Mouse (Mus musculus): ENCODE data around the gene Lamc2.

Lamc2 gene

GRCm38 (mm10) chr1:153180160-153180559 lies 6.1 kb downstream of the Lamc2 start:
- DNase-seq (ENCODE audit: low read depth): no peak

- no peak for DNase-seq (ENCODE audit: low read depth)
Observed at GRCm38 (mm10) chr1:153174801-153175200, 11.4 kb downstream of the Lamc2 start.

GRCm38 (mm10) chr1:153173276-153173675 lies 13.0 kb downstream of the Lamc2 start:
- no peak for DNase-seq (ENCODE audit: low read depth)

- DNase-seq (ENCODE audit: low read depth): no peak
Observed at GRCm38 (mm10) chr1:153172291-153172731, 13.9 kb downstream of the Lamc2 start.

GRCm38 (mm10) chr1:153171011-153171410 lies 15.2 kb downstream of the Lamc2 start:
- DNase-seq (ENCODE audit: low read depth): no peak

GRCm38 (mm10) chr1:153168293-153168692 lies 18.0 kb downstream of the Lamc2 start:
- DNase-seq (ENCODE audit: low read depth): no peak

GRCm38 (mm10) chr1:153163831-153164230 lies 22.4 kb downstream of the Lamc2 start:
- DNase-seq (ENCODE audit: low read depth): no peak

GRCm38 (mm10) chr1:153159137-153159536 lies 27.1 kb downstream of the Lamc2 start:
- DNase-seq (ENCODE audit: low read depth): no peak

- no peak for DNase-seq (ENCODE audit: low read depth)
Observed at GRCm38 (mm10) chr1:153157021-153157623, 29.1 kb downstream of the Lamc2 start.

GRCm38 (mm10) chr1:153155364-153155763 lies 30.9 kb downstream of the Lamc2 start:
- no peak for DNase-seq (ENCODE audit: low read depth)

- no peak for DNase-seq (ENCODE audit: low read depth)
Observed at GRCm38 (mm10) chr1:153153619-153154137, 32.6 kb downstream of the Lamc2 start.

GRCm38 (mm10) chr1:153152594-153152993 lies 33.7 kb downstream of the Lamc2 start:
- DNase-seq (ENCODE audit: low read depth): no peak

GRCm38 (mm10) chr1:153145791-153146190 lies 40.5 kb downstream of the Lamc2 start:
- no peak for DNase-seq (ENCODE audit: low read depth)

GRCm38 (mm10) chr1:153144021-153144420 lies 42.2 kb downstream of the Lamc2 start:
- no peak for DNase-seq (ENCODE audit: low read depth)

- DNase-seq (ENCODE audit: low read depth): no peak
Observed at GRCm38 (mm10) chr1:153140747-153141228, 45.5 kb downstream of the Lamc2 start.

GRCm38 (mm10) chr1:153140265-153140664 lies 46.0 kb downstream of the Lamc2 start:
- no peak for DNase-seq (ENCODE audit: low read depth)

- no peak for DNase-seq (ENCODE audit: low read depth)
Observed at GRCm38 (mm10) chr1:153139635-153140034, 46.6 kb downstream of the Lamc2 start.

GRCm38 (mm10) chr1:153138486-153138885 lies 47.8 kb downstream of the Lamc2 start:
- DNase-seq (ENCODE audit: low read depth): no peak

- DNase-seq (ENCODE audit: low read depth): no peak
Observed at GRCm38 (mm10) chr1:153136647-153137046, 49.6 kb downstream of the Lamc2 start.

- no peak for DNase-seq (ENCODE audit: low read depth)
Observed at GRCm38 (mm10) chr1:153133865-153134781, 52.1 kb downstream of the Lamc2 start.

- DNase-seq (ENCODE audit: low read depth): no peak
Observed at GRCm38 (mm10) chr1:153129992-153130713, 56.1 kb downstream of the Lamc2 start.

GRCm38 (mm10) chr1:153128780-153129179 lies 57.5 kb downstream of the Lamc2 start:
- DNase-seq (ENCODE audit: low read depth): no peak

All from c-Kit-positive CD71-positive TER-119-negative erythroid progenitor cells, embryonic 14.5 days (primary cell).